Mouse (Mus musculus): ENCODE data around the gene Map2k3.

Gene Map2k3

GRCm38 (mm10) chr11:60955621-60956383 lies 24.0 kb downstream of the Map2k3 start:
- no peak for DNase-seq (ENCODE audit: extremely low read depth, low read depth)

- no peak for DNase-seq (ENCODE audit: extremely low read depth, low read depth)
Measured at GRCm38 (mm10) chr11:60958948-60959347, 27.1 kb downstream of the Map2k3 start.

GRCm38 (mm10) chr11:60961176-60961575 lies 29.3 kb downstream of the Map2k3 start:
- no peak for DNase-seq (ENCODE audit: extremely low read depth, low read depth)

- DNase-seq (ENCODE audit: extremely low read depth, low read depth): no peak
Measured at GRCm38 (mm10) chr11:60962709-60963108, 30.9 kb downstream of the Map2k3 start.

GRCm38 (mm10) chr11:60966974-60967373 lies 35.1 kb downstream of the Map2k3 start:
- DNase-seq (ENCODE audit: extremely low read depth, low read depth): no peak

- DNase-seq (ENCODE audit: extremely low read depth, low read depth): no peak
Measured at GRCm38 (mm10) chr11:60975097-60975496, 43.3 kb downstream of the Map2k3 start.

- DNase-seq (ENCODE audit: extremely low read depth, low read depth): no peak
Measured at GRCm38 (mm10) chr11:60976234-60976633, 44.4 kb downstream of the Map2k3 start.

GRCm38 (mm10) chr11:60976742-60977141 lies 44.9 kb downstream of the Map2k3 start:
- no peak for DNase-seq (ENCODE audit: extremely low read depth, low read depth)

- DNase-seq (ENCODE audit: extremely low read depth, low read depth): no peak
Measured at GRCm38 (mm10) chr11:60977153-60977552, 45.3 kb downstream of the Map2k3 start.

- no peak for DNase-seq (ENCODE audit: extremely low read depth, low read depth)
Measured at GRCm38 (mm10) chr11:60978658-60979057, 46.8 kb downstream of the Map2k3 start.

- no peak for DNase-seq (ENCODE audit: extremely low read depth, low read depth)
Measured at GRCm38 (mm10) chr11:60979788-60980187, 48.0 kb downstream of the Map2k3 start.

- no peak for DNase-seq (ENCODE audit: extremely low read depth, low read depth)
Measured at GRCm38 (mm10) chr11:60981693-60982486, 50.1 kb downstream of the Map2k3 start.

- DNase-seq (ENCODE audit: extremely low read depth, low read depth): no peak
Measured at GRCm38 (mm10) chr11:60984912-60985558, 53.2 kb downstream of the Map2k3 start.

GRCm38 (mm10) chr11:60990428-60990827 lies 58.6 kb downstream of the Map2k3 start:
- no peak for DNase-seq (ENCODE audit: extremely low read depth, low read depth)

All from MEL-GATA-1-ER (cell line).